Mouse (Mus musculus) lung, postnatal 10 days (tissue): ENCODE data around the gene Zhx3.
A peak's percentile ranks its signal among the peaks of the same experiment; 100 is the strongest.

Experiments
- DNase-seq: peaks from one replicate; pipeline ENCODE4 v3.0.0; 2021

Zhx3 gene

GRCm38 (mm10) chr2:160746637-160747036 lies 126.2 kb downstream of the Zhx3 start:
- DNase-seq, result no peak

- no peak for DNase-seq
Observed at GRCm38 (mm10) chr2:160745497-160745896, 127.3 kb downstream of the Zhx3 start.

GRCm38 (mm10) chr2:160744823-160745210 lies 128.0 kb downstream of the Zhx3 start:
- DNase-seq, result peak; percentile 42

- DNase-seq, result peak; percentile 91
Observed at GRCm38 (mm10) chr2:160744040-160744822, 128.6 kb downstream of the Zhx3 start.

- no peak for DNase-seq
Observed at GRCm38 (mm10) chr2:160742161-160742609, 130.6 kb downstream of the Zhx3 start.

- DNase-seq, result peak; percentile 45
Observed at GRCm38 (mm10) chr2:160741580-160741979, 131.2 kb downstream of the Zhx3 start.

GRCm38 (mm10) chr2:160740521-160741156 lies 132.2 kb downstream of the Zhx3 start:
- DNase-seq, result no peak

GRCm38 (mm10) chr2:160739647-160740356 lies 133.0 kb downstream of the Zhx3 start:
- DNase-seq, result peak; percentile 42

GRCm38 (mm10) chr2:160738354-160738753 lies 134.4 kb downstream of the Zhx3 start:
- peak; percentile 76 for DNase-seq

GRCm38 (mm10) chr2:160736466-160736865 lies 136.3 kb downstream of the Zhx3 start:
- no peak for DNase-seq

- DNase-seq, result no peak
Observed at GRCm38 (mm10) chr2:160735706-160736310, 137.0 kb downstream of the Zhx3 start.

GRCm38 (mm10) chr2:160734331-160734730 lies 138.5 kb downstream of the Zhx3 start:
- no peak for DNase-seq

- no peak for DNase-seq
Observed at GRCm38 (mm10) chr2:160733131-160733531, 139.7 kb downstream of the Zhx3 start.

- no peak for DNase-seq
Observed at GRCm38 (mm10) chr2:160732420-160732995, 140.3 kb downstream of the Zhx3 start.

- DNase-seq, result peak; percentile 90
Observed at GRCm38 (mm10) chr2:160731839-160732261, 140.9 kb downstream of the Zhx3 start.

- peak; percentile 97 for DNase-seq
Observed at GRCm38 (mm10) chr2:160731117-160731838, 141.5 kb downstream of the Zhx3 start, which contains the start of gene Plcg1. Gene Plcg1, plus strand, starts transcription at chr2:160731300.

GRCm38 (mm10) chr2:160730797-160731116 lies 142.0 kb downstream of the Zhx3 start:
- no peak for DNase-seq

- DNase-seq, result peak; percentile 61
Observed at GRCm38 (mm10) chr2:160729851-160730796, 142.7 kb downstream of the Zhx3 start.

- DNase-seq, result peak; percentile 43
Observed at GRCm38 (mm10) chr2:160729436-160729835, 143.4 kb downstream of the Zhx3 start.

GRCm38 (mm10) chr2:160728972-160729371 lies 143.8 kb downstream of the Zhx3 start:
- DNase-seq, result no peak
